Mouse (Mus musculus): ENCODE results near the gene Slc46a3. TPM values are rescaled to one million over a fixed set of nuclear protein-coding genes. Genes with fewer than 3 reads are reported as not detected.

Gene Slc46a3
- 10 to 100 TPM; 17.6 to 20.6 TPM for total RNA-seq (2023)

GRCm38 (mm10) chr5:147894455-147895076, at the start of gene Slc46a3:
Gene Slc46a3 (minus strand): TSS chr5:147894815.

GRCm38 (mm10) chr5:147860449-147861261, 34.0 kb downstream of the Slc46a3 start, which contains the start of gene Pomp:
Gene Pomp (plus strand): TSS chr5:147860461.

Other genes with a start within 250 kb of the Slc46a3 start
- 1 to 10 TPM; 1.9 to 2.2 TPM for gene Flt1, start 168.8 kb downstream of the Slc46a3 start, total RNA-seq (2023)
- 10 to 100 TPM; 82.4 to 88.8 TPM for gene Pomp, start 34.4 kb downstream of the Slc46a3 start, total RNA-seq (2023)
- 1 to 10 TPM; 1.4 to 1.8 TPM for gene Mtus2, start 62.5 kb upstream of the Slc46a3 start, total RNA-seq (2023)